Mouse (Mus musculus) ZHBTc4 (cell line): ENCODE data around the gene Gm10643.
A peak's percentile ranks its signal among the peaks of the same experiment; 100 is the strongest.

Source experiments
- DNase-seq: peaks from one replicate; pipeline ENCODE4 v3.0.0-alpha.2; 2011; ENCODE audit warnings: low read depth, low spot score

The Gm10643 gene

GRCm38 (mm10) chr8:84071921-84072320 lies 7.0 kb upstream of the Gm10643 start:
- DNase-seq: no peak

- no peak for DNase-seq
These were observed 5.7 kb upstream of the Gm10643 start for GRCm38 (mm10) chr8:84070667-84071066.

DNA sequence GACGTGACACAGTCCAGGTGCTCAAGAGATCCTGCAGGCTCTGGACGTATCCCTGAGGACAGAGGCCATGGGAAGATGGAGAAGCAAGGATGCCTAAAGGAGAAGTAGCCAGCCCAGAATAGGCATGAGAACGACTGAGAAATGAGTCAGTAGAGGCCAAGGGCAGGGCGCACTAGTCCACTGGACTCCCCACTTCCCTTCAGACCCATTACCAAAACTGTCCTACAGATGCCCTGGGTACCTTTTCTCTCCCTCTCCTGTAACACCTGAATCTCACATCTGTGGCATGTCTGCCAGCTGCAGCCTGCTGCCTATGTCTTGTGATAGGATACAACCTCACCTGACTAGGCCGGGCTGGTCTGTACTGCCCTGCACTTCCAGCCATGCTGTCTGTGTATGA lies 5.3 kb upstream of the Gm10643 start:
- no peak for DNase-seq

GRCm38 (mm10) chr8:84069750-84070149 lies 4.8 kb upstream of the Gm10643 start:
- no peak for DNase-seq

DNA sequence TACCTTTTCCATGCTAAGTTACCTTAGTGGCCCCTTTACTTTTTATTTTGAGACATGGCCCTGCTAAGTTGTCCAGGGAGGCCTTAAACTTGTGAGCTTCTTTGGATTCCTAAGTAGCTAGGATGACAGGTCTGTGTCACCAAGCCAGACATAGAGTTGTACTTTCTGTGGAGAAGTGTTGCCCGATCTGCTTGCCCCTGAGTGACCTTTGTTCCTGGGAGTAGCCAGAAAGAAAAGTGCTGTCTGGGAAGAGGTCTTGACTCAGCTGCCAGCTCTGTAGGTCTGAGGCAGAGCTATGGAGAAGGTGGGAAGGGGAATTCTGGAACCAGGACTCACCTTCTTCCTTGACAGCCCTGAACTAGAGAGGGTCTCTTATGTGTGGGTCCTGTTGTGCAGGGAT lies 4.2 kb upstream of the Gm10643 start:
- DNase-seq: no peak

DNA sequence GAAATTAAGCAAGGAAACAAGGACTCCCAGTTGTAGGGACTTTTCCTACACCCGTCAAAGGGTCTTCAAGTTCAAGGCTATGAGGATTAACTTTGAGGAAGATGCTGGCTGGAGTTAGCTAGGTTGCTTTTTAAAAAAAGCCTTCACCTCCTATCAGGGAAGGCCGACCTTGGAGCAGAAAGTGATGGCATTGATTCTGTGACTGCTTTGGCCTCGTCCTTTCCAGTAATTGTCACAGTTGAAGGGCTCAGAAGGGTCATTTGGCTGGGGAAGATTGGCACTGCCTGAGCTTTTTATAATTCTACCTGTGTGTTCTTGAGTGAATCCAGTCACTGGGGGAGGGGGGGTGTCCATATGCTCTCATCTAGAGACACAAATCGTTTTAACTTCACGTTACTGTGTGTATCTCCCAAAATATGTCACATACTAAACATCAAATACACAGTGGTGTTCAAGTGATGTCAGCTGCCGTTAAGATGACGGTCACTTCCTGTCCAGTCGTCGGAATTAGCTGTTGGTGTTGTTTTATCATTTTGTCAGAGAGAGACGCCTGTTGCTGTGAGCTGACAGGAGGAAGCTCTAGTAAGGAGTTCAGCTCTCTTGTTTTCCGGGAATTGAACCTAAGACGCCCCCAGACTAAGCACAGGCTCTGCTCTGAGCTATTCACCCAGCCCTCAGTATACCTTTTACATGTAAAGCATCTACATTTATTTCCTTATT lies 3.5 kb upstream of the Gm10643 start:
- DNase-seq: no peak

DNA sequence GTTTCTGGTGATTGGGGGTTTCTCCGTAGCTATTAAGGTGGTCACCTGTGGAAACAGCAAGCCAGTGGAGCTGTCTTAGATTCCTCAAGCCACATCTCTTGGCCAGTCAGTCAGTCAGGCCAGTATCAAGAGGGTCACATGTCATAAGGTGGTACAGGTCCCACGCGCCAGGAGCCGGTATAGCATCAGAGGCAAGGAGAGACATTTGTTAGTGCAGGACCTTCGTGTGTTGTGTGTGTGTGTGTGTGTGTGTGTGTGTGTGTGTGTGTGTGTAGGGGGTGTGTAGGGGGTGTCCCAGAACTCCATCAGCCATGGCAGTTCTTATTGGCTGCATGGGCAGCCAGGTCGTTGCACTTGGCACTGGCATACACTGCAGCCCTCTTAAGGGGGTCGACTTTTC lies 3.0 kb upstream of the Gm10643 start:
- DNase-seq: no peak

DNA sequence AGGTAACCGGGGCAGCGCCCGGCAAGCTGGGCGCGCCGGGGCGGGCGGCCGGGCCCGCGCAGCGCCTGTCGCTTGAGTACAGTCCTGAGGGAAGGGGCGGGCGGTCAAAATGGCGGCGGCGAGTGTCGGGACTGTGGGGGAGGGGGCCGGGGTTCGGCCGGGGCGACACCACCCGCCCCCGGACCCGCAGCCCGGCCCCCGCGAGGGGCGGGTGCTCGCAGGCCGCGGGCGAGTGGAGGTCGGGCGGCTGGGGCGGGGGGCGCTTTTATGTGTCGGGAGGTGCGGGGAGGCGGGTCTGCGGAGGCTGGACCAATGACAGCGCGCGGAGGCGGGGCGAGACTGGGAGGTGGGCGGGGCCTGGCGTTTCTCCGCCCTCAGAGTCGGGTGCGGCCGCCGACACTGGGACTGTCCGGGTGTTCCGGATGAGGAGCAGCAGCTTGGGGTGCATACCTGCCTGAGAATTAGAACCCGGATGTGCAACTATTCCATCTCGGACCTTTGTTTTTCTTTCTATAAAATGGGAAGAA lies 2.2 kb upstream of the Gm10643 start:
- DNase-seq: peak; percentile 93

DNA sequence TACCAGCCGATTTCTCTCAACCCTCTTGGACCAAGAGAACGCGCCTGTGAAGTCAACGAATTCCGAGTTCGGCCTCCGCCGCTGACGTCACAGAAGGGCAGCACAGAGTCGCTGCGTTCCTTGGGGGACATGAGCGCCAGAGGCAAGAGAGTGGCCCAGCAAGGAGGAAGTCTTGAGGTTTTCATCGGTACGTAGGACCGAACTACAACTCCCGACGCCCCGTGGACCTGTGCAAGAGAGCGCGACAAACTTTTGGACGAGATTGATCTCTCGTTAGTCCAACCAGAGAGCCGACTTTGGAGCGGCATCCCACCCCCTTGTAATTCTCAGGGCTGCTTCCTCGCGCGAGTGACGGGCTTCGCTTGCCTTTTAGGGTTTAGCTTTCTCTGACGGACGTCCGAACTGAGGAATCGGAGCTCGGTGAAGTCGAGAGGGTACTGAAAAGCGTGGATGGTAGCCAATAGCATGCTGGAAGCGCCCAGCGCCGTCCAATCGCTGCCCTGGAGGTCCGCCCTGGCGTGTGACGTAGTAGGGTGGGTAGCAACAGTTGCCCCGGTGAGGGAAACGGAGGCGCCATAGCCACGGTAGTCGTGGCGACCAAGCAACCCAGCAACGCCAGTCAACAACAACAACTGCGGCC lies 1.5 kb upstream of the Gm10643 start, which contains the start of gene Rfx1:
Gene Rfx1 (plus strand): TSS at position 544 of the 640 bp plus-strand sequence.
- DNase-seq: peak; percentile 100

DNA sequence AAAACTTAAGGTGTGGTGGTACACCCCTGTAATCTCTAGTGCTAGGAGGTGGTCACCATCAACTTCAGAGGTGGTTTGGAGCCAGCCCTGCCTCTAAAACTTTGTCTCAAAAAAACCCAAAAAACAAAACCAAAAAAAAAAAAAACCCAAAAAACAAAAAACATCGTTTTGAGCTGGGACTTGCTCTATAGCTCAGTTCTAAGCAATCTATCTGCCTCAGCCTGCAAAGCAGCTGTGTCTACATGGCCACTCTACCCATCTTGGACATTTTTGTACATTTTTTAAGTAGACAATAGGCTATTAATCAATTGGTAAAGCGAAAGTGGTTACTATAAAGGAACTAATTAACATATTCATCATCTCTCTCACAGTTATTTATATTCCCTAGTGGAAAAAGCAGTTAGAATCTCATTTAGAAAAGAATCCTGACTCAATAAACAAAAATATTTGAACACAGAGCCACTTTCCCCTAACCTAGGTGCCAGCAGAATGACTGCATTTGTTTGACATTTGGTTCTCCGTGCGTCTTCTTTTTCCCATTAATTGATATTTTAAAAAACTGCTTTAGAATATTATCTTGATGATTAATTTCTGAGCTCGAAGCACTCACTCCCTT lies 628 bp upstream of the Gm10643 start:
- DNase-seq: no peak

DNA sequence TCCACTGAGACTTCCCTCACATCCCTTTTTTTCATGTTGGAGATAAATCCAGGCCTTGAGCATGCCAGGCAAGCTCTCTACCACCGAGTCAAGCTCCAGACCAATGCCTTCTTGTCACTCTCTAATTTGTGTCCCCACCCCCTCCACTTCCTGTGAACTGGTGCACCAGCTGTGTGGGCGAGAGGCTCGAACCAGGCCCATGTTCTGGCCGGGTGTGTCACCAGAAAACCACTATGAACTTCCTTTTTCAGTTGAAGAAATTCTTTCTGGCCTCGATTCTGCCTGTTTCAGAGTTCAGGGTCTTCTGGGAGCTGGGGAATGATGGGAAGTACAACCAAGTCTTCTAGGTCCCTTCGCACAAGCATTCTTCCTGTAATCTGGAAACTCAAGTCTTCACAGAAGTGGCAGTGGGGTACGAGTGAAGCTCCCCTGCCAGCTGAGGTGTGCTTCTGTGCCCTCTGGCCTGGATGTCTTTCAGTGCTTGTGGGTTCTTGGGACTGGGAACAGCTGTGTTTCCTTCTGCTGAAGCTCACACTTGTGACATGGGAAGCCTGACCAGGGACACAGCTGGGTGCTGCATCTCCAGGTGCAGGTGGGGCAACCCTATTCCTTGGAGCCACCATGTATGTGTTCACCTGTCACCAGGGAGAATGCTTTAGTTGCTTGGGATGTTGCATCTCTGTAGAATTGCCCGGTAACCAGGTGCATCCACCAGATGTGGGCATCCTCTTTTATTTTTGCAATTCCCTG lies 901 bp downstream of the Gm10643 start:
- no peak for DNase-seq

DNA sequence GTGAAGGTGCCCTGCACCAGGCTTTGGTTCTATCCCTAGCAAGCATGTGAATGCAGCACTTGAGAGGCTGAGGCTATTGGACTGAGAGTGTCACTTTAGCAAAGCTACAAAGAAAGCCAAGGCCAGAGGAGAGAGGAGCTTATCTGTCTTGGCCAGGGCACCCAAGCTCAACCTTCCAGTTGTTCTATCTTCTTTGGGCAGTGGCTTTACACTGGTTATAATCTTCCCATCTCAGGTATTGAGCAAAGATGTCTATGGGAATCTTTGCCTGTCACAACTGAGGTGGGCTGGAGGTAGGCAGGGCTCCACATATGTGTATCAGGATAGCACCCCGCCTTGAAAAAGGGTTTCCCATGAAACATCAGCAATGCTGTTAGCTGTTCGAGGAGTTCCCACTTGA lies 4.7 kb downstream of the Gm10643 start:
- no peak for DNase-seq

DNA sequence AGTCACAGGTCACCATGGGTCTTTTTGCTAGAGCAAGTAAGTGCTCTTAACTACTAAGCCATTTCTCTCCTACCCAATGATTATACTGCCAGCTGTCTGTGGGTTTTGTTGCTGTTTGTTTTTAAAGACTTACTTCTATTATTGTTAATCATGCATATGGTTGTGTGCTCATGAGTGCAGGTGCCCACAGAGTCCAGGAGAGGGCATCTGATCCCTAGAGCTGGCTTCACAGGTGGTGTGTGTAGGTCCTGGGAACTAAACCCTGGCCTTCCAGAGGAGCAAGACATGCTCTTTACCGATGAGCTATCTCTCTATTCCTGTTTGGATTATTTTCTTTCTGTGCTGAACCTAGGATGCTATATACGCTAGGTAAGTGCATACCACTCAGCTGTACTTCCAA lies 5.7 kb downstream of the Gm10643 start:
- DNase-seq: peak; percentile 53

- no peak for DNase-seq
These were observed 7.1 kb downstream of the Gm10643 start for GRCm38 (mm10) chr8:84057827-84058226.

DNA sequence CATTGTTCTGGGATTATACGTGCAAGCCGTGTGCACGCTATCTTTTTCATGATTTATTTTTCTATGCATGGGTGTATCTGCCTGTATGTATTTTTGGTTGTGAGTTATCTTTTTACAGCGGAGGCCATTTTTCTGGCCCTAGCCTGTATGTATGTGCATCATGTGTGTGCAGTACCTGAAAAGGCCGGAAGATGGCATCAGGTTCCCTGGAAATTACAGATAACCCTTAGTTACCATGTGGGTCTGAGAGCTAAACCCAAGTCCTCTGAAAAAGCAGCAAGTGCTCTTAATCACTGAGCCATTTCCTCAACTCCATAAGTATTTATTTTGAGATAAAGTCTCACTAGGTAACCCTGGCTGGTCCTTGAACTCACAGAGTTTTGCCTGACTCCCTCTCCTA lies 11.7 kb downstream of the Gm10643 start:
- peak; percentile 81 for DNase-seq

DNA sequence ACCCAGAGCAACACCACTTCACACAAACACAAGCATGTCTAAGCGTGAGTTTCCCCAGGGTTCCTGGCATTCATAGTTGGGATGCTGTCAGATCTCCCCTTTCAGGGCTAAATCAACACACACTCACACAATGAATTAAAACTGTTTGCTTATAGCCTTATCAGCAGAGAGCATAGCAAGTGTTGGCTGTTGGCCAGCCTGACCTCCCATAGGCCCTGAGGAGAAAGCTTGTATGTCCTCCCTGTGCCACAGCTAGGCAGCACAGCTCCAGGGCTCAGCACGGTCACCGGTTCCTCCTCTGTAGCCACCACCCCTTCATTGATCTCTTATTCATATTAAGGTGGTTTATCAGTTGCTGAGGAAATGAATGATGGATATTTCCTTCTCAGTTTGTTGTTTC lies 12.2 kb downstream of the Gm10643 start:
- DNase-seq: no peak

DNA sequence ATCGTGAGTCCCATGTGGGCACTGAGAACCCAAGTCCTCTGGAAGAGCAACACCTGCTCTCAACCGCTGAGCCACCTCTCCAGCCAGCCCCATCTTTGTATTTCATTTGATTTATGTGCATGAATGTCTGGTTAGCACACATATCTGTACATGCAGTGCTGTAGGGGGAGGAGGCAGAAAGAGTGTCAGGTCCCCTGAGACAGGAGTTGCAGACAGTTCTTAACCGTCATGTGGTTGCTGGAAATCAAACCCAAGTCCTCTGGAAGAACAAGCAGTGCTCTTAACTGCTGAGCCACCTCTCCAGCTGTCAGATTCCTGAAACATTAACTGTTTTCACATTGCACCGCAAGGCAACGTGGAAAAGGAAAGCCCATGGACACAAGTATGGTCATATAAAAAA lies 16.8 kb downstream of the Gm10643 start:
- DNase-seq: no peak

DNA sequence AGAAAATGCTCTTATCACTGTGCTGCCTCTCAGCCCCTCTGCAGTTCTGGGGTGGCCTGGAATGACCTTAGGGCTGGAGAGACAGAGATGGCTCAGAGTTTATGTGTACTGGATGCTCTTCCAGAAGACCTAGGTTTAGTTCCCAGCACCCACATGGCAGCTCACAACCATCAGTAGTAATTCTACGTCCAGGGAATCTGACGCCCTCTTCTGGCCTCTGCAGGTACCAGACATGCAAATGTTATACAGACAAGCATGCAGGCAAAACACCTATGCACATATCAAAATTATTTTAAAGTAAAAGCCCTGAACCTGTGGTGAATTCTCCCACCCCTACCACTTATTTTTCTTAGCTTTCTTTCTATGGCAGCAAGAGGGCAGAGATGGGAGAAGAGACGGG lies 18.4 kb downstream of the Gm10643 start:
- peak; percentile 43 for DNase-seq

- no peak for DNase-seq
These were observed 20.0 kb downstream of the Gm10643 start, which contains the start of gene Rln3 for GRCm38 (mm10) chr8:84044900-84045299. Gene Rln3 (minus strand): TSS chr8:84045000.

- DNase-seq: peak; percentile 55
These were observed 20.8 kb downstream of the Gm10643 start for GRCm38 (mm10) chr8:84044103-84044502.

DNA sequence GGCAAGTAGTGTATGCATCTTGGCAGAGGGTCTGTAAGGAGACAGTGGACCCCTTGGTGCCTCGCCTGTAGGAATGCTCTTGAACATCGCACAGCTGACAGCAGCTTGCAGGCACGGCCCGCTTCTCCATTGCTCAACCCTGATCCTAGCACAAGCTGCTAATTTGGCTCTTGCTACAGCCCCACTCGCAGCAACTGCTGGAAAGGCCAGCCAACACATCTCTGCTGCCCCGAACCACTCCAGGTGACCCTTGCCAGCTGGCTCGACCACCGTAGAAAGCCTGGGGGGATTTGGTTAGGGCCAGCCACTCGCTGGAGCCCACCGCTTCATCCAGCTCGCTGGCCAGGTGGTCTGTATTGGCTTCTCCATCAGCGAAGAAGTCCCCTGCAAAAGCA lies 22.0 kb downstream of the Gm10643 start:
- no peak for DNase-seq
